Mouse (Mus musculus) midbrain, postnatal 0 days (tissue): ENCODE data around the gene E2f1. TPM values are rescaled to one million over a fixed set of nuclear protein-coding genes. Genes with fewer than 3 reads are reported as not detected.

ENCODE experiments used
- ATAC-seq: fragments of 200-750 bp; cut with Nextera tagmentation; 2 replicates; pipeline ENCODE4 v1.8.0; 2017; ENCODE audit warnings: moderate number of reproducible peaks, mild to moderate bottlenecking, moderate TSS enrichment, moderate library complexity; ENCODE audit not compliant: low FRiP score
- DNase-seq: peaks from one replicate; pipeline ENCODE4 v3.0.0-alpha.2; 2015; ENCODE audit warnings: low spot score
- H3K27ac ChIP-seq: fragments of 300-500 bp; sonication (generic); 2 replicates; pipeline ENCODE4 v1.5.1; 2014; ENCODE audit warnings: low read depth, mild to moderate bottlenecking, low read length, mixed read lengths
- H3K27me3 ChIP-seq: fragments of 300-500 bp; sonication (generic); 2 replicates; pipeline ENCODE4 v1.6.1; 2014; ENCODE audit warnings: low read length, control low read depth, mixed read lengths; ENCODE audit not compliant: insufficient read depth
- H3K36me3 ChIP-seq: fragments of 300-500 bp; sonication (generic); 2 replicates; pipeline ENCODE4 v1.6.1; 2014; ENCODE audit warnings: low read length, control low read depth, mixed read lengths; ENCODE audit not compliant: insufficient read depth
- H3K4me1 ChIP-seq: fragments of 300-500 bp; sonication (generic); 2 replicates; pipeline ENCODE4 v1.6.1; 2014; ENCODE audit warnings: mild to moderate bottlenecking, control low read depth, antibody characterized with exemption, low read length, mixed read lengths; ENCODE audit not compliant: insufficient read depth
- H3K4me2 ChIP-seq: fragments of 300-500 bp; sonication (generic); 2 replicates; pipeline ENCODE4 v1.6.1; 2014; ENCODE audit warnings: low read depth, mild to moderate bottlenecking, low read length, mixed read lengths; ENCODE audit not compliant: poor library complexity, severe bottlenecking
- H3K4me3 ChIP-seq: fragments of 300-500 bp; sonication (generic); 2 replicates; pipeline ENCODE4 v1.5.1; 2014; ENCODE audit warnings: low read depth, mild to moderate bottlenecking, low read length, moderate library complexity
- H3K9ac ChIP-seq: fragments of 300-500 bp; sonication (generic); replicated peaks from 2 replicates; pipeline ENCODE4 v1.6.1; 2014; ENCODE audit warnings: mild to moderate bottlenecking, low read length, moderate library complexity, mixed read lengths; ENCODE audit not compliant: poor library complexity, severe bottlenecking
- H3K9me3 ChIP-seq: fragments of 300-500 bp; sonication (generic); 2 replicates; pipeline ENCODE4 v1.6.1; 2016; ENCODE audit warnings: low read length, control low read depth
- CTCF ChIP-seq: IDR thresholded peaks from 2 replicates; pipeline ENCODE4 v1.5.1; 2016; ENCODE audit warnings: antibody characterized with exemption, mild to moderate bottlenecking
- WGBS: fragments of 180-500 bp; shearing (Covaris S2); extraction: QIAGEN DNeasy Blood & Tissue Kit; methylation state at CpG from one replicate; pipeline ENCODE4 v1.1.7; 2014; 5-methylcytosine and 5-hydroxymethylcytosine counted together
- polyA plus RNA-seq: library from polyadenylated mRNA; unstranded; fragments of >200 nt; fragmentation: Nextera tagmentation; extraction: Ambion mirVana; gene quantifications from 2 replicates; pipeline ENCODE4 v1.2.1, GENCODE M21; 2015
- total RNA-seq: library from RNA; depleted of rRNA; stranded (reverse); fragments of >200 nt; gene quantifications from 2 replicates; pipeline ENCODE4 v1.2.3, GENCODE M21; 2014

Gene E2f1
- total and polyA plus RNA-seq, 2 experiments from 2014 or later, result 2.0 to 2.1 TPM

GRCm38 (mm10) chr2:154600586-154600985 lies 30.9 kb upstream of the E2f1 start:
- H3K36me3 ChIP-seq, result no peaks in the 10 kb centered on the region
- H3K4me2 ChIP-seq, result no peak overlapping the region
- H3K9ac ChIP-seq, result no peak overlapping the region
- peak; percentile 10; the same call in 1 of the 2 replicates for TF ChIP-seq CTCF
- no peaks in the 10 kb centered on the region for H3K27me3 ChIP-seq
- DNase-seq (no peak), ATAC-seq (no peak)
- H3K9me3 ChIP-seq, result no peaks in the 10 kb centered on the region
- H3K4me1 ChIP-seq, result peaks cover 8% of the 10 kb centered on the region; the same call in 1 of the 2 replicates
- 78% methylated on average over 6 of the region's 6 CpGs for WGBS
- H3K4me3 ChIP-seq, result no peak overlapping the region
- no peak overlapping the region for H3K27ac ChIP-seq

DNA sequence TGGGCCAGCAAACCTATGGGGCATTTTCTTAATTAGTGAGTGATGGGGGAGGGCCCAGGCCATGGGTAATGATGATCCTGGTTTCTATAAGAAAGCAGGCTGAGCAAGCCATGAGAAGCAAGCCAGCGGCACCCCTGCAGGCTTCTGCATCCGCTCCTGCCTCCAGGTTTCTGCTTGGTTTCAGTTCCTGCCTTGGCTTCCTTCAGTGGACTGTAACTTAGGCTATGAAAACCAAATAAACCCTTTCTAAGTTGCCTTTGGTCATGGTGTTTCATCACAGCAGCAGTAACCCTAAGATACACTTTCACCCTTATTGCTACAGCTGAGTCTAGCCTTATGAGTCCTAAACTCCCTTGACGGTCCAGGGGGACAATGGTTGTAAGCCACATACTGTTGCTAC lies 27.7 kb upstream of the E2f1 start:
- DNase-seq, result no peak
- no peaks in the 10 kb centered on the region for H3K36me3 ChIP-seq
- 83% methylated on average over 3 of the region's 3 CpGs for WGBS
- TF ChIP-seq CTCF, result no peak
- H3K9ac ChIP-seq, result no peak overlapping the region
- no peak for ATAC-seq
- no peaks in the 10 kb centered on the region for H3K27me3 ChIP-seq
- no peaks in the 10 kb centered on the region for H3K9me3 ChIP-seq
- no peak overlapping the region for H3K4me2 ChIP-seq
- H3K4me1 ChIP-seq, result no peaks in the 10 kb centered on the region
- H3K27ac ChIP-seq, result no peak overlapping the region
- no peak overlapping the region for H3K4me3 ChIP-seq

DNA sequence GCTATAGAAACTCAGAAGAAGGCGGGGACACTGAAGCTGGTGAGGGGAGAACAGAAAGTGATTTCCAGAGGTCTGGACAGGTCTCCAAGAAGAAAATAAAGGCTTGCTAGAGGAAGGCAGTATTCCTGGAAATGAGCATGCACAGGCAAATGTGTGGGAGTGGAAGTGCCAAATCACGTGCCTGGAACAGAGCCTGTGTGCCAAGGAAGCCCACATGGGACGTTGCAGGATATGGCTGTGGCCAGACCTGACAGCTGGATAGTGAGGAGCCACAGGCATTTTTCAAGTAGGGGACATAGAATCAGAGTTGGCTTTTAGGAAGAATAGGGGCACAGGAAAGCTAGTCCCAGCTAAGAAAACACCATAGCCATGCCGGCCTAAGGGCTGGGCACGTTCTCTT lies 26.1 kb upstream of the E2f1 start:
- Histone ChIP-seq H3K27me3 (no peaks in the 10 kb centered on the region), H3K4me2 (no peak overlapping the region), H3K4me1 (no peaks in the 10 kb centered on the region), H3K9me3 (no peaks in the 10 kb centered on the region), H3K36me3 (no peaks in the 10 kb centered on the region), H3K9ac (no peak overlapping the region), H3K27ac (no peak overlapping the region), H3K4me3 (no peak overlapping the region)
- DNase-seq (peak; percentile 64), ATAC-seq (no peak)
- no peak for TF ChIP-seq CTCF
- WGBS, result 83% methylated on average over 5 of the region's 5 CpGs

- ATAC-seq (no peak), DNase-seq (no peak)
- WGBS, result 68% methylated on average over 3 of the region's 3 CpGs
- Histone ChIP-seq H3K36me3 (no peaks in the 10 kb centered on the region), H3K27me3 (no peaks in the 10 kb centered on the region), H3K4me2 (no peak overlapping the region), H3K4me3 (no peak overlapping the region), H3K9me3 (no peaks in the 10 kb centered on the region), H3K9ac (no peak overlapping the region), H3K4me1 (no peaks in the 10 kb centered on the region), H3K27ac (no peak overlapping the region)
- TF ChIP-seq CTCF, result peak; percentile 58
Measured at GRCm38 (mm10) chr2:154593025-154593424, 23.3 kb upstream of the E2f1 start.

DNA sequence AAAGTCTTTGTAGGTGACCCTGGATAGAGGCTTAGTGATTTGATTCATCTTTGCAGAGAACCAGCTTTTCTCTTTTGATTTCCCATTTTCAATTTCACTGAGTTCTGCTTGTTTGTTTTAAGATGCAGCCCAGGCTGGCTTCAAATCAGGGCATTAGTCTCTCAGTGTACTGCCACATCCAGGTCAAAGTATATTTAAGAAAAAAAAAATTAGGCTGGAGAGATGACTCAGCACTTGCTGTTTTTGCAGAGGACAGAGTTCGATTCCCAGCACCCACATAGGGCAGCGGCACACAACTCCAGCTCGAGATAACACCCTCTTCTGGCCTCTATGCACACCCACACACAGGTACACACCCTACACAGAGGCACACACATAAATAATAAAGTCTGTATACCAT lies 21.5 kb upstream of the E2f1 start:
- Histone ChIP-seq H3K9ac (no peak overlapping the region), H3K4me1 (no peaks in the 10 kb centered on the region), H3K9me3 (no peaks in the 10 kb centered on the region), H3K36me3 (peaks cover 5% of the 10 kb centered on the region; the same call in 1 of the 2 replicates), H3K27me3 (no peaks in the 10 kb centered on the region), H3K27ac (no peak overlapping the region), H3K4me3 (no peak overlapping the region), H3K4me2 (no peak overlapping the region)
- no peak for DNase-seq
- TF ChIP-seq CTCF, result no peak
- 85% methylated on average over 3 of the region's 3 CpGs for WGBS
- no peak for ATAC-seq

DNA sequence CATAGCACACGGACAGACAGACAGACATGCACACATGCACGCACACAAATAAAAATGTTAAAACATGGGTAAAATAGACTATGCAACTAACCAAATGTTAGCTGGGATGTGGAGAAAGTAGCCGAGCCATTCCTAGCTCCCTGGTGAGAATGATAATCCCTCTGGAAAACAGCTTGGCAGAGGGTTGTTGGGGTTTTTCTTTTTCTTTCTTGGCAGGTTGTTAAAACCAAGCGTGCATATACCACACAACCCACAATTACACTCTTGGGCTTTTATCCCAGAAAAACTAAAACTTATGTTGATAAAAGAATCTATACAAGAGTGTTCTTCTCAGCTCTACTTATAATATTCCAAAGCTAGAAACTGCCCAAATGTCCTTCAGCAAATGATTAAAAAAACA lies 19.4 kb upstream of the E2f1 start:
- no peak overlapping the region for H3K9ac ChIP-seq
- no peak overlapping the region for H3K27ac ChIP-seq
- no peak overlapping the region for H3K4me2 ChIP-seq
- H3K4me3 ChIP-seq, result no peak overlapping the region
- no peaks in the 10 kb centered on the region for H3K4me1 ChIP-seq
- no peaks in the 10 kb centered on the region for H3K27me3 ChIP-seq
- no peak for TF ChIP-seq CTCF
- ATAC-seq (no peak), DNase-seq (no peak)
- 64% methylated on average over 4 of the region's 4 CpGs for WGBS
- H3K36me3 ChIP-seq, result peaks cover 5% of the 10 kb centered on the region; the same call in 1 of the 2 replicates
- H3K9me3 ChIP-seq, result no peaks in the 10 kb centered on the region
